11 mouse cellular contexts compared by ENCODE assay signal in genomic region chr13:107601132-107601439, GRCm38 (mm10).
DNase-seq lines count a peak whose midpoint lies in the region; ATAC-seq lines count a peak whose summit lies in the region.
"Had no signal": no experiment of that assay in that cellular context is flagged by ENCODE, and none has a peak within 500 bp of the region (broad histone marks: within the 10 kb centered on the region; RNA-seq: fewer than 3 reads in every experiment).

No protein-coding gene starts in this region.

- H3K4me2 ChIP-seq in hindbrain, embryonic 11.5 days (replicated peaks; ENCODE audit: low read depth, low read length), result no peak overlapping the region
- H3K4me2 ChIP-seq in forebrain, embryonic 15.5 days (replicated peaks), result no peak overlapping the region
- peak overlapping the region; percentile 15; the same call in 1 of the 2 replicates for H3K4me2 ChIP-seq in midbrain, embryonic 11.5 days

- peak; percentile 20 for DNase-seq in hindbrain, embryonic 10.5 days (ENCODE audit: low spot score)
- DNase-seq in hindbrain, embryonic 11.5 days (ENCODE audit: low spot score), result no peak
- peak; percentile 1 for DNase-seq in WW6 (ENCODE audit: low read depth, low spot score)
- DNase-seq in midbrain, embryonic 11.5 days (ENCODE audit: low spot score, missing footprints), result no peak
- DNase-seq in ovary, postnatal 10 days (ENCODE audit: low spot score), result no peak
- DNase-seq in right cerebral cortex, postnatal 25 days, result no peak
- no peak for DNase-seq in right cerebral cortex, adult 2 months (ENCODE audit: low spot score in 2 of 2)
- DNase-seq: gastrocnemius, postnatal 36 days; thymus, postnatal 25 days had no signal

- H3K4me3 ChIP-seq in hindbrain, embryonic 10.5 days, result peak overlapping the region; percentile 26; the same call in 1 of the 2 replicates
- no peak overlapping the region for H3K4me3 ChIP-seq in hindbrain, embryonic 11.5 days (ENCODE audit: low read depth, low read length)
- no peak overlapping the region for H3K4me3 ChIP-seq in forebrain, embryonic 15.5 days
- H3K4me3 ChIP-seq in midbrain, embryonic 11.5 days (ENCODE audit: low read depth, low read length), result no peak overlapping the region

- H3K4me1 ChIP-seq in hindbrain, embryonic 10.5 days (replicated peaks), result peaks cover 43% of the 10 kb centered on the region
- H3K4me1 ChIP-seq in hindbrain, embryonic 11.5 days (replicated peaks; ENCODE audit: control insufficient read depth, insufficient read depth, low read length), result no peaks in the 10 kb centered on the region
- peaks cover 11% of the 10 kb centered on the region for H3K4me1 ChIP-seq in forebrain, embryonic 15.5 days
- peaks cover 25% of the 10 kb centered on the region for H3K4me1 ChIP-seq in midbrain, embryonic 11.5 days (ENCODE audit: control insufficient read depth, insufficient read depth, low read length)

- WGBS in hindbrain, embryonic 10.5 days, result 84% methylated on average over 4 of the region's 4 CpGs
- WGBS in hindbrain, embryonic 11.5 days, result 95% methylated on average over 4 of the region's 4 CpGs
- WGBS in forebrain, embryonic 15.5 days, result 88% methylated on average over 4 of the region's 4 CpGs
- WGBS in midbrain, embryonic 11.5 days, result 90% methylated on average over 4 of the region's 4 CpGs

- H3K27me3 ChIP-seq in hindbrain, embryonic 10.5 days (ENCODE audit: insufficient read depth, poor library complexity, severe bottlenecking), result 0 out of 2 replicates have a peak, but pooled peaks cover 3% of the 10 kb centered on the region
- no peaks in the 10 kb centered on the region for H3K27me3 ChIP-seq in hindbrain, embryonic 11.5 days (ENCODE audit: control insufficient read depth, insufficient read depth, low read length)
- H3K27me3 ChIP-seq in forebrain, embryonic 15.5 days, result no peaks in the 10 kb centered on the region
- no peaks in the 10 kb centered on the region for H3K27me3 ChIP-seq in midbrain, embryonic 11.5 days (ENCODE audit: control insufficient read depth, insufficient read depth, low read length)

- H3K9ac ChIP-seq in hindbrain, embryonic 11.5 days (ENCODE audit: low read depth, low read length), result no peak overlapping the region
- 0 out of 2 replicates have a peak overlapping the region, but pooled peaks have one; percentile 3 for H3K9ac ChIP-seq in forebrain, embryonic 15.5 days (replicated peaks)
- H3K9ac ChIP-seq in midbrain, embryonic 11.5 days (ENCODE audit: low read length), result 0 out of 2 replicates have a peak overlapping the region, but pooled peaks have one; percentile 30

- H3K36me3 ChIP-seq in hindbrain, embryonic 10.5 days, result no peaks in the 10 kb centered on the region
- H3K36me3 ChIP-seq in hindbrain, embryonic 11.5 days (ENCODE audit: control insufficient read depth, insufficient read depth, low read length), result no peaks in the 10 kb centered on the region
- no peaks in the 10 kb centered on the region for H3K36me3 ChIP-seq in forebrain, embryonic 15.5 days
- no peaks in the 10 kb centered on the region for H3K36me3 ChIP-seq in midbrain, embryonic 11.5 days (ENCODE audit: control insufficient read depth, insufficient read depth, low read length)

- H3K9me3 ChIP-seq in hindbrain, embryonic 10.5 days, result peaks cover 13% of the 10 kb centered on the region
- H3K9me3 ChIP-seq in hindbrain, embryonic 11.5 days (ENCODE audit: control insufficient read depth, low read length), result no peaks in the 10 kb centered on the region
- H3K9me3 ChIP-seq in forebrain, embryonic 15.5 days, result 0 out of 2 replicates have a peak, but pooled peaks cover 6% of the 10 kb centered on the region
- H3K9me3 ChIP-seq in midbrain, embryonic 11.5 days (ENCODE audit: control insufficient read depth, low read length), result peaks cover 6% of the 10 kb centered on the region

- peak overlapping the region; percentile 80 for H3K27ac ChIP-seq in hindbrain, embryonic 10.5 days
- no peak overlapping the region for H3K27ac ChIP-seq in hindbrain, embryonic 11.5 days (ENCODE audit: low read depth, low read length)
- no peak overlapping the region for H3K27ac ChIP-seq in forebrain, embryonic 15.5 days (replicated peaks)
- H3K27ac ChIP-seq in midbrain, embryonic 11.5 days (ENCODE audit: low read depth, low read length), result no peak overlapping the region
- H3K27ac ChIP-seq: macrophage had no signal

- no peak; the same call in 1 of the 2 replicates for ATAC-seq in hindbrain, embryonic 11.5 days (ENCODE audit: low FRiP score)
- ATAC-seq in forebrain, embryonic 15.5 days (replicated peaks), result peak; percentile 65; the same call in 1 of the 2 replicates
- ATAC-seq in midbrain, embryonic 11.5 days (ENCODE audit: low FRiP score), result peak; percentile 47

Comparison
In these comparisons a context has a peak if more than half of its experiments do, and no peak if none do; other contexts are left out.
1. DNase-seq: peak in hindbrain, embryonic 10.5 days (single experiment) and WW6 (single experiment); none in hindbrain, embryonic 11.5 days (single experiment), midbrain, embryonic 11.5 days (single experiment), ovary, postnatal 10 days (single experiment), right cerebral cortex, postnatal 25 days (single experiment) and right cerebral cortex, adult 2 months (0 of 2).